Mouse (Mus musculus): ENCODE measurements around the gene Dusp10. TPM values are rescaled to one million over a fixed set of nuclear protein-coding genes. Genes with fewer than 3 reads are reported as not detected.

The Dusp10 gene
- polyA plus RNA-seq, 1 experiment from 2014 or later, result 5.7 TPM

- Histone ChIP-seq H3K9ac (replicated peaks) (no peak overlapping the region), H3K4me1 (replicated peaks) (peaks cover 19% of the 10 kb centered on the region), H3K36me3 (no peaks in the 10 kb centered on the region), H3K9me3 (no peaks in the 10 kb centered on the region), H3K4me3 (replicated peaks) (no peak overlapping the region), H3K27ac (no peak overlapping the region), H3K27me3 (no peaks in the 10 kb centered on the region), H3K4me2 (replicated peaks) (no peak overlapping the region)
- WGBS, result 81% methylated on average over 6 of the region's 6 CpGs
- no peak for ATAC-seq
Measured at GRCm38 (mm10) chr1:184043391-184043790, 30.3 kb downstream of the Dusp10 start.

GRCm38 (mm10) chr1:184046070-184046677 lies 33.1 kb downstream of the Dusp10 start:
- Histone ChIP-seq H3K4me3 (replicated peaks) (no peak overlapping the region), H3K4me1 (replicated peaks) (peaks cover 11% of the 10 kb centered on the region), H3K27ac (no peak overlapping the region), H3K36me3 (no peaks in the 10 kb centered on the region), H3K9ac (replicated peaks) (no peak overlapping the region), H3K4me2 (replicated peaks) (no peak overlapping the region), H3K9me3 (no peaks in the 10 kb centered on the region), H3K27me3 (no peaks in the 10 kb centered on the region)
- WGBS, result 71% methylated on average over 6 of the region's 6 CpGs
- no peak for ATAC-seq

DNA sequence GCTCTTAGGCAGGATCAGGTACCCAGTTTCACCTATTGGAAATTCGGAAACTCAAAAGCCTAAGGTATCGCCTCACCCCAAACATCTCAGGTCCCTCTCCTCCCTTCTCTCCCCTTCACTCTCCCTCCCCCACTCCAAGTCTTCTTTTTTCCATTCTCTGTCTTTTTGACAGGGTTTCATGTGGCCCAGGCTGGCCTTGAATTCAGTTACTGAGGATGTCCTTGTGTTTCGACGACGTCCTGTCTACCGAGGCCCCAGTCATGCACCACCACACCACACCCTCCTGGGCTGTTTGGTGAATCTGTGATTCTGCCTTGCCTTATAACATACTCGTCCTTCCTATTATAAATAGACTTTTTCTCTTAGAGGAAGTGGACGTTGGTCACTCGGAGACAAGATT lies 34.7 kb downstream of the Dusp10 start:
- H3K9ac ChIP-seq (replicated peaks), result no peak overlapping the region
- 90% methylated on average over 9 of the region's 9 CpGs for WGBS
- no peaks in the 10 kb centered on the region for H3K9me3 ChIP-seq

GRCm38 (mm10) chr1:184048675-184049418 lies 35.7 kb downstream of the Dusp10 start:
- Histone ChIP-seq H3K9me3 (no peaks in the 10 kb centered on the region), H3K27ac (no peak overlapping the region), H3K4me3 (replicated peaks) (no peak overlapping the region), H3K9ac (replicated peaks) (no peak overlapping the region), H3K27me3 (no peaks in the 10 kb centered on the region), H3K36me3 (no peaks in the 10 kb centered on the region), H3K4me1 (replicated peaks) (peaks cover 5% of the 10 kb centered on the region; the same call in 1 of the 2 replicates), H3K4me2 (replicated peaks) (no peak overlapping the region)
- no peak for ATAC-seq
- 85% methylated on average over 10 of the region's 10 CpGs for WGBS

More for the DNA sequence above, 34.7 kb downstream of the Dusp10 start:
- Histone ChIP-seq H3K4me3 (replicated peaks) (no peak overlapping the region), H3K4me2 (replicated peaks) (no peak overlapping the region), H3K36me3 (no peaks in the 10 kb centered on the region), H3K4me1 (replicated peaks) (peaks cover 5% of the 10 kb centered on the region; the same call in 1 of the 2 replicates), H3K27me3 (no peaks in the 10 kb centered on the region), H3K27ac (no peak overlapping the region)
- ATAC-seq, result no peak

- Histone ChIP-seq H3K9ac (replicated peaks) (no peak overlapping the region), H3K27ac (no peak overlapping the region), H3K9me3 (no peaks in the 10 kb centered on the region), H3K36me3 (no peaks in the 10 kb centered on the region), H3K4me1 (replicated peaks) (peaks cover 5% of the 10 kb centered on the region; the same call in 1 of the 2 replicates), H3K4me3 (replicated peaks) (no peak overlapping the region), H3K27me3 (no peaks in the 10 kb centered on the region), H3K4me2 (replicated peaks) (no peak overlapping the region)
- WGBS, result 85% methylated on average over 1 of the region's 1 CpGs
- no peak for ATAC-seq
Measured at GRCm38 (mm10) chr1:184051286-184051685, 38.2 kb downstream of the Dusp10 start.

DNA sequence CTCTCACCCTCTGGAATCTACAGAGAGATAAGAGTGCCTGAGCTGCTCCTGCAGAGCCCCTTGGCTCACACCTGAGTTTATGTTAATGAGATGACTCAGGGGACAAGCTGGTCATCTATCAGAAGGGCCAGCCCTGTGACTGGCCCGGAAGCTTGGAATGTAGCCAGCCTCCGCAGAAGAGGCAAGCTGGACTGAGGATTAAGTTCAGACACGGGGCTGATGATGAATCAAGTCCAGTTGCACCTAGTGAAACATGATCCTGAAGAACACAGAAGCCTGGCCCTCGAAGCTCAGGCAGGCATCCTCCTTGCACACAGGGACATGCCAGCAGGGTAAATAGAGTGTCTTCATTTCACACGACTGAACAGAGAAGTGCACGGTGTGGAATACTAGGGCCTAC lies 38.7 kb downstream of the Dusp10 start:
- Histone ChIP-seq H3K4me2 (replicated peaks) (no peak overlapping the region), H3K27me3 (no peaks in the 10 kb centered on the region), H3K9me3 (no peaks in the 10 kb centered on the region), H3K27ac (no peak overlapping the region), H3K36me3 (no peaks in the 10 kb centered on the region), H3K4me3 (replicated peaks) (no peak overlapping the region), H3K4me1 (replicated peaks) (peaks cover 5% of the 10 kb centered on the region; the same call in 1 of the 2 replicates), H3K9ac (replicated peaks) (no peak overlapping the region)
- 50% methylated on average over 6 of the region's 6 CpGs for WGBS
- ATAC-seq, result no peak

- H3K4me2 ChIP-seq (replicated peaks), result no peak overlapping the region
- H3K36me3 ChIP-seq, result no peaks in the 10 kb centered on the region
- no peak overlapping the region for H3K9ac ChIP-seq (replicated peaks)
- WGBS, result 85% methylated on average over 4 of the region's 4 CpGs
- H3K27ac ChIP-seq, result no peak overlapping the region
- no peaks in the 10 kb centered on the region for H3K9me3 ChIP-seq
- no peak for ATAC-seq
- H3K27me3 ChIP-seq, result no peaks in the 10 kb centered on the region
- no peak overlapping the region for H3K4me3 ChIP-seq (replicated peaks)
- peaks cover 5% of the 10 kb centered on the region; the same call in 1 of the 2 replicates for H3K4me1 ChIP-seq (replicated peaks)
Measured at GRCm38 (mm10) chr1:184052331-184052730, 39.2 kb downstream of the Dusp10 start.

DNA sequence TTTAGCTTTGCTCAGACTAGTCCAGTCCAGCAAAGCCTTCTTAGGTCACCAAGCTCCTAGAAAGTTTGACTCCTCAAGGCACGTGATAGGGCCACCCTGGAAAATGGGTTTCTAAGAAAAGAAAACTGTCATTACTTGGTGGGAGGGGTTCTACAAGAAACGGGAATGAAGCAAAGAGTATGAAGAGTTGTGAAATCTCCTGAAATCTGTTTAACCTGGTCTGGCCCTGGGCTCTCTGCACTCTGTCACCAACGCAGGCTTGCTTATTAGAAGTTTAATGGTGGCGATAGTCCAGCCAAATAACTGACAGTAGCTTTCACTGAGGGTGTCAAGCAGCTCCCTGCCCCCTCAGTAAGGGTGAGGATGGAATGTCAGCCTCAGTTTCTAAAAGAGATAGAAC lies 40.0 kb downstream of the Dusp10 start:
- Histone ChIP-seq H3K9me3 (no peaks in the 10 kb centered on the region), H3K4me3 (replicated peaks) (no peak overlapping the region), H3K27me3 (no peaks in the 10 kb centered on the region), H3K36me3 (no peaks in the 10 kb centered on the region), H3K4me1 (replicated peaks) (peaks cover 5% of the 10 kb centered on the region; the same call in 1 of the 2 replicates), H3K9ac (replicated peaks) (no peak overlapping the region), H3K4me2 (replicated peaks) (no peak overlapping the region), H3K27ac (no peak overlapping the region)
- no peak for ATAC-seq
- WGBS, result 82% methylated on average over 4 of the region's 4 CpGs

DNA sequence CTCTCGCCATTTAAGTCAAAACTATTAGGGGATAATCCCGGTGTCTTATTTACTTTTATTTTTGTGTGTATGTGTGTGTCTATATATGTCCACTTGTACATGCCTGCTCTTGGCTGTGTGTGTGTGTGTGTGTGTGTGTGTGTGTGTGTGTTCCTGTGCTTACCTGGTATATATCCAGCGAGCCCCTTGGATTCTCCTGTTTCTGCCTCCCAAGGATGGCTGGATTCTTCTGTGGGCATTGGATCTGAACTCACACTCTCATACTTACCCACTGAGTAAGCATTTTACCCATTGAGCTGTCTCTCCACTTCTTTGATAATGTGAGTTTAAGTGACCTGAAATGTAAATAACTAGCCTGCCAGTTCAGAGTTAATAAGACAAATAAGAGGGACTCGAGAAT lies 40.6 kb downstream of the Dusp10 start:
- Histone ChIP-seq H3K4me3 (replicated peaks) (no peak overlapping the region), H3K36me3 (no peaks in the 10 kb centered on the region), H3K27me3 (no peaks in the 10 kb centered on the region), H3K4me1 (replicated peaks) (peaks cover 5% of the 10 kb centered on the region; the same call in 1 of the 2 replicates), H3K4me2 (replicated peaks) (no peak overlapping the region), H3K9ac (replicated peaks) (no peak overlapping the region), H3K27ac (no peak overlapping the region), H3K9me3 (no peaks in the 10 kb centered on the region)
- 90% methylated on average over 4 of the region's 4 CpGs for WGBS
- no peak for ATAC-seq

DNA sequence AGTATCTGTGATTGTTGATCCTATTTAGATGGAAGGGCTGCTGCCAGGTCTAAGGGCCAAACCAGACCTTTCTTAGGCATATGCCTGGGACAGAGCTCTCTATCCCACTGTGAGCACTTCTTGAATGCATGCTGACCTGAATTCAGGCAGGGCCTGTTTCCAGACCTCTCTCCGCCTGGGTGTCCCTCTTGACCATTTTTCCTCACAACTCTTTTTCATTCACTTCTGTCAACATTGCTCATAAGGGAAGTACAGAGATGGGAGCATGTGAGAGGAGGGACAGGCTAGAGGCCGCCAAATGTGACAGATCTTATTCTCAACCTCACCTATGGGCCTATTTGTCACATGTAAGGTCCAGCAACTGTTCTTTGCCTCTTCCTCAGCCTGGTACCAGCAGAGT lies 41.1 kb downstream of the Dusp10 start:
- no peak for ATAC-seq
- Histone ChIP-seq H3K9ac (replicated peaks) (no peak overlapping the region), H3K36me3 (no peaks in the 10 kb centered on the region), H3K4me2 (replicated peaks) (no peak overlapping the region), H3K9me3 (no peaks in the 10 kb centered on the region), H3K4me3 (replicated peaks) (no peak overlapping the region), H3K4me1 (replicated peaks) (peaks cover 5% of the 10 kb centered on the region; the same call in 1 of the 2 replicates), H3K27ac (no peak overlapping the region), H3K27me3 (no peaks in the 10 kb centered on the region)
- WGBS, result 86% methylated on average over 2 of the region's 2 CpGs

DNA sequence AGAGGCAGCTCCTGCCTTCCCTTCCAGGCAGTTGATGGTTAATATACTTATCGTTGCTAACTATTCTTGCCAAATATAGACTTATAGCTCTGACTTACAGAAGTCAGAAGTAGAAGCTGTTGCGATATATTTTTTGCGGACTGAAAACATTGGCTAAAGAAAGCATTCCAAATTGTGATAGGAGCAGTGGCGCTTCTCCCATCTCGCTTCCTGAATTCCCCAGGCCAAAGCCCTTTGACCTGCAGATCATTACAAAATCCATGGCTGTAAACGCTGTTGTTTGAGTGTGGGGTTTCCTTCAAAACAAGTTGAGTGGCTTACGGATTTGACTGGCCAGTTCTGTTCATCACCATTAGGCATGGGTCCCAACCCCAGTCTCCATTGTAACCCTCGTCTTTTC lies 45.1 kb downstream of the Dusp10 start:
- no peak overlapping the region for H3K27ac ChIP-seq
- no peaks in the 10 kb centered on the region for H3K36me3 ChIP-seq
- no peak overlapping the region for H3K4me3 ChIP-seq (replicated peaks)
- ATAC-seq, result no peak
- 91% methylated on average over 8 of the region's 8 CpGs for WGBS
- H3K27me3 ChIP-seq, result no peaks in the 10 kb centered on the region
- H3K9ac ChIP-seq (replicated peaks), result no peak overlapping the region
- H3K4me1 ChIP-seq (replicated peaks), result no peaks in the 10 kb centered on the region
- H3K4me2 ChIP-seq (replicated peaks), result no peak overlapping the region
- no peaks in the 10 kb centered on the region for H3K9me3 ChIP-seq

DNA sequence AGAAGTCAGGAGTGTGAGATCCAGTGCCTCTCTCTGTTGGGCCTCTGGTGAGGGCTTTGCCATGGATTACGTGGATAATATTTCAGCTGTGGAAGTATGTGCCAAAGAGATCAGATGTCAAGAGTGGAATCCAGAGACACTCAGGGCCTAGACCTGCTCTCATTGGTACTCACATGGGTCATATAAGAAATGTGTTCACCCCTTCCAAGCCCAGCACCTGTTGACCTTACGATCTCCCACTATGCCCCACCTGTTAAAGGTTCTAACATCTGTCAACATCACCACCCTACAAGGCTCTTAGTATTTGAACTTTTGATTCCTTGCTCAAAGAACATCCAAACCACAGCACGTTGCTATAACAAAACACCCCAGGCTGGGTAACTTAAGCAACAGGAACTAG lies 46.7 kb downstream of the Dusp10 start:
- Histone ChIP-seq H3K4me2 (replicated peaks) (no peak overlapping the region), H3K4me1 (replicated peaks) (no peaks in the 10 kb centered on the region), H3K4me3 (replicated peaks) (no peak overlapping the region), H3K9ac (replicated peaks) (no peak overlapping the region), H3K9me3 (no peaks in the 10 kb centered on the region), H3K27ac (no peak overlapping the region), H3K36me3 (no peaks in the 10 kb centered on the region), H3K27me3 (no peaks in the 10 kb centered on the region)
- ATAC-seq, result no peak
- 90% methylated on average over 3 of the region's 3 CpGs for WGBS

Measured in midbrain, embryonic 13.5 days (tissue).